Mouse (Mus musculus) embryonic fibroblast, embryonic 13.5 days (primary cell): Measurements from ENCODE around the gene Hoxa2. TPM values are rescaled to one million over a fixed set of nuclear protein-coding genes. Genes with fewer than 3 reads are reported as not detected.
A peak's percentile ranks its signal among the peaks of the same experiment; 100 is the strongest.

Experiments
- H3K27ac ChIP-seq: 2 replicates; pipeline ENCODE4 v1.5.1; 2012; ENCODE audit warnings: low read length, control low read depth, inconsistent platforms; ENCODE audit not compliant: insufficient read depth
- H3K4me1 ChIP-seq: 2 replicates; pipeline ENCODE4 v1.6.1; 2011; ENCODE audit warnings: low read length; ENCODE audit not compliant: control insufficient read depth, insufficient read depth
- H3K4me3 ChIP-seq: 2 replicates; pipeline ENCODE4 v1.5.1; 2011; ENCODE audit warnings: mild to moderate bottlenecking, control low read depth, low read length; ENCODE audit not compliant: insufficient read depth
- CTCF ChIP-seq: IDR thresholded peaks from 2 replicates; pipeline ENCODE4 v1.5.1; 2011; ENCODE audit warnings: mild to moderate bottlenecking, control low read depth, low read length, moderate library complexity, borderline replicate concordance; ENCODE audit not compliant: insufficient read depth
- POLR2A ChIP-seq: IDR thresholded peaks from 2 replicates; pipeline ENCODE4 v1.6.1; 2011; ENCODE audit warnings: low read depth, mild to moderate bottlenecking, control low read depth, low read length, moderate library complexity
- polyA plus RNA-seq: library from polyadenylated mRNA; stranded (reverse); fragments of >200 nt; gene quantifications from 2 replicates; pipeline ENCODE4 v1.2.4, GENCODE M21; 2011; ENCODE audit warnings: low read depth; ENCODE audit not compliant: missing spikeins, insufficient read length

The Hoxa2 gene
- 4.3 and 4.8 TPM in 2 replicates for polyA plus RNA-seq

- Histone ChIP-seq H3K4me1 (0 out of 2 replicates have a peak, but pooled peaks cover 2% of the 10 kb centered on the region), H3K4me3 (peak within 1 kb of the TSS; percentile 47), H3K27ac (peak within 1 kb of the TSS; percentile 79)
- no peak for TF ChIP-seq CTCF
- TF ChIP-seq POLR2A = peak; percentile 35; the same call in 1 of the 2 replicates
Measured at GRCm38 (mm10) chr6:52164626-52165440, at the start of gene Hoxa2. TSS of gene Hoxa2 (minus strand) at chr6:52164831.

- Histone ChIP-seq H3K27ac (no peak overlapping the region), H3K4me1 (no peaks in the 10 kb centered on the region), H3K4me3 (no peak overlapping the region)
- TF ChIP-seq POLR2A (no peak), CTCF (no peak)
Measured at GRCm38 (mm10) chr6:52214271-52214670, 49.6 kb upstream of the Hoxa2 start.

- TF ChIP-seq POLR2A (peak; percentile 96), CTCF (no peak)
- H3K4me3 ChIP-seq = peak within 1 kb of the TSS; percentile 71
- no peaks in the 10 kb centered on the region for H3K4me1 ChIP-seq
- H3K27ac ChIP-seq = peak within 1 kb of the TSS; percentile 75
Measured at GRCm38 (mm10) chr6:52213119-52213986, 48.7 kb upstream of the Hoxa2 start, which contains the start of the genes Hoxa3 and Gm28308. TSS of gene Hoxa3 (minus strand) at chr6:52213336. TSS of gene Gm28308 (minus strand) at chr6:52213339.

- no peaks in the 10 kb centered on the region for H3K4me1 ChIP-seq
- H3K27ac ChIP-seq = peak overlapping the region; percentile 75
- TF ChIP-seq POLR2A = 0 out of 2 replicates have a peak, but pooled peaks have one; percentile 16
- TF ChIP-seq CTCF = no peak
- peak overlapping the region; percentile 71 for H3K4me3 ChIP-seq
Measured at GRCm38 (mm10) chr6:52212556-52213118, 48.0 kb upstream of the Hoxa2 start.

GRCm38 (mm10) chr6:52211961-52212360 lies 47.3 kb upstream of the Hoxa2 start:
- H3K4me1 ChIP-seq = no peaks in the 10 kb centered on the region
- H3K27ac ChIP-seq = 0 out of 2 replicates have a peak overlapping the region, but pooled peaks have one; percentile 75
- H3K4me3 ChIP-seq = peak overlapping the region; percentile 71
- TF ChIP-seq CTCF (no peak), POLR2A (no peak; the same call in 1 of the 2 replicates)

GRCm38 (mm10) chr6:52211170-52211935 lies 46.7 kb upstream of the Hoxa2 start:
- Histone ChIP-seq H3K4me3 (peak overlapping the region; percentile 71), H3K27ac (no peak overlapping the region), H3K4me1 (no peaks in the 10 kb centered on the region)
- TF ChIP-seq CTCF (peak; percentile 53; the same call in 1 of the 2 replicates), POLR2A (peak; percentile 41; the same call in 1 of the 2 replicates)

GRCm38 (mm10) chr6:52209685-52210046 lies 45.0 kb upstream of the Hoxa2 start:
- TF ChIP-seq CTCF (no peak), POLR2A (no peak)
- Histone ChIP-seq H3K4me3 (peak overlapping the region; percentile 33), H3K4me1 (no peaks in the 10 kb centered on the region), H3K27ac (no peak overlapping the region)

GRCm38 (mm10) chr6:52208868-52209684 lies 44.4 kb upstream of the Hoxa2 start:
- no peaks in the 10 kb centered on the region for H3K4me1 ChIP-seq
- TF ChIP-seq CTCF (no peak), POLR2A (no peak)
- H3K27ac ChIP-seq = no peak overlapping the region; the same call in 1 of the 2 replicates

More at GRCm38 (mm10) chr6:52208868-52209684, 44.4 kb upstream of the Hoxa2 start:
- peak overlapping the region; percentile 33 for H3K4me3 ChIP-seq
